Mouse (Mus musculus): ENCODE data around the gene Eln.

The Eln gene

GRCm38 (mm10) chr5:134743991-134744390 is 3.1 kb downstream of the Eln start:
- DNase-seq = peak; percentile 39

DNA sequence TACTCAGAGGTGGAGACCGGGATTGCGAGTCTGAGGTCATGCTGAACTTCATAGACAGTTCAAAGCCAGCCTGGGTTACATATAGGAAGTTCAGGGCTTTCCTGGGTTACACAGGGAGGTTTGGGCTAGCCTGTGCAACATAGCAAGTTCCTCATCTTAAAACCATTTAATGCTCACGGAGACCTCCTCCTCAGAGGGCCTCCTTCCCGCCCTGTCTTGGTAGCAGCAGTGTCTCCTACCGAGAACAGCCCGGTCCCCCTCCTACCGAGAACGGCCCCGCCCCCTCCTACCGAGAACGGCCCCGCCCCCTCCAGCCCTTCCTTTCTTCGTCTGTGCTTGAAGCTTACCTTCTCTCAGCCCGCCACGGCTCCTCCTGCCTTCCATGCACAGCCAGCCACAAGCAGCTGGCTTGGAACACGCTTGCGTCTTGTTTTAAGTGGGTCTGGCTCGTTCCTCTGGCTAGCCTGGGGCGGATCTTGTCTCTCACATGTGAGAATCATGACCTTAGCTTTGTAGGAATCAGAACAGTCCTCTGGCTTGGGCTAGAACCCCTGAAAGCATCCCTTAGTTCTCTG is 4.8 kb downstream of the Eln start:
- peak; percentile 54 for DNase-seq

GRCm38 (mm10) chr5:134740501-134741341 is 6.4 kb downstream of the Eln start:
- no peak for DNase-seq

GRCm38 (mm10) chr5:134739951-134740350 is 7.2 kb downstream of the Eln start:
- no peak for DNase-seq

DNA sequence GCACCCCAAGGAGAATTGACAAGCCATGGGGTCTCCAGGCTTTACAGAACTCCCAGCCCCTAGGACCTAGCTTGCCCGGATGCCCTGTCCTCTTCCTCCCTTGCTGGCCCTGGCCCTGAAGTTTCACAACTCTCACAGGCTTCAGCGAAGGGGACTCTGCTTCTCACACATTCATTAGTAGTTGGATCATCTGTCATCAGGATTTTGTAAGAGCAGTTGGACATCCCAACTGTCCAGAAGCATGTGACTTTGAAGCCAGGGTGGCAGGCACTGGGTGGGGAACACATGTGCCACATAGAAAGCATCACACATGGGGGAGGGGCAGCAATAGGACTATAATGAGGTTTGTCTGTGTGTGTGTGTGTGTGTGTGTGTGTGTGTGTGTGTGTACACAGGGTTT is 12.2 kb downstream of the Eln start:
- no peak for DNase-seq

- no peak for DNase-seq
Observed at GRCm38 (mm10) chr5:134734072-134734471, 13.1 kb downstream of the Eln start.

- DNase-seq = no peak
Observed at GRCm38 (mm10) chr5:134733241-134733640, 13.9 kb downstream of the Eln start.

DNA sequence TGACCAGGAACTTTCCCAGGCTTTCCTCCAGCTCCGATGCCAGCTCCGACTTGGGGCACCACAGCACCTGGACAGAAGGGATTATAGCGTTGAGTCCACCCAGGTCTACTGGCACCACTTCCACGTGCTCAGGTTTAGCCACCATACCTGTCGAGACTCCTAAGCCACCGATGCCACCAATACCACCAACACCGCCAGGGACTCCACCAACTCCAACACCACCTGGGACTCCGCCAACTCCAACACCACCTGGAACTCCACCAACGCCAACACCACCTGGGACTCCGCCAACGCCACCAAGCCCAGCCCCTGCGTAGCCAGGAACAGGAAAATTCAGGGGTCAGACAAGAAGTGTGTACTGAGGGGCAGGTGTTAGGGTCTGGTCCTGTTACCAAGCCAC is 18.0 kb downstream of the Eln start:
- DNase-seq = no peak

GRCm38 (mm10) chr5:134728535-134728934 is 18.6 kb downstream of the Eln start:
- DNase-seq = no peak

DNA sequence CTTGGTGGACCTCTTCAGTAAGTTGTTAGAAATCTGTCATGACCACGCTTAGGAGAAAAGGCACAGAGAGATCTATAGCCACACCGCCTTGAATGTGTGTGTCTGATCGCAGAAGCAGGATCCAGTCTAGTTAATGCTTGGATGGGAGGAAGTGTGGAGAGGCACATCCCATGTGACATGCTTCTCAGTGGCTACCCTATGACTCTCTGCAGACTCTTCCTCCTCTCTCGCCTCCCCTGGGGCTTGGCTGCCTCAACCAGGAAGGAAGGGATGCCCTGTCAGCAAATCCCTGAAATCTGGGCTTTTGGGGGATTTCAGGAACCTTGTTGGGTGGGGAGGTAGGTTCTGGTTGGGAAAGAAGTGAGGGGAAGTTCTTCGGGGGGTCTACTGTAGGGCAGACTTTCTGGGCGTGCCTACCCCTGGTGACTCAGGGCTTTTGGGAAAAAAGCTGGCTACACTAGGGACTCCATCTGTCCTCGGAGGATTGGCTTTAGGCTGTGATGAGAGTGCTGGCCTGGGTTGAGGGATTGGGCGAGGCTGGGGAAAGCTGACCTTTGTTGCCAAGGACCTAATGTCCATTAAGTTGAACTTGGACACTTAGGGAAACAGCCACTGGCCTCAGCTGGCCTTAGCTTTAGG is 20.0 kb downstream of the Eln start:
- no peak for DNase-seq

- no peak for DNase-seq
Observed at GRCm38 (mm10) chr5:134725299-134725698, 21.8 kb downstream of the Eln start.

DNA sequence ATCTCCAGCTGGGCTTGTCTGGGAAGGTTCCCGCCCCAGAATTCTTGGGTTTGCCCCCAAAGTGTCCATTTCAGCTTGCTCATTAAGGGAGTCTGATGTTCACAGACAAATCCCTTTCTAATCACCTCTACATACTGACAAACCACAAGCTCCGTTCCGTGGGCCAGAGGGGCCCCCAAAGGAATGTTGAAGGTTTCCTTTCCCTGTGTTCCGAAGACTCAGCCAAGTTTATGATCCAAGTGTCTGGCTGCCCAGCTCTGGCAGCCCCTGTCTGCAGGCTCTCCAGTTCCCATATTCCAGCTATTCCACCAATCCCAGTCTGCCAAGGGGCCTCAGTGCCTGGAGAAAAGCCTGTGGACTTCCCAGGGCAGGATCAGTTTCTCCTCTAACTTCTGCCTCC is 27.1 kb downstream of the Eln start:
- no peak for DNase-seq

DNA sequence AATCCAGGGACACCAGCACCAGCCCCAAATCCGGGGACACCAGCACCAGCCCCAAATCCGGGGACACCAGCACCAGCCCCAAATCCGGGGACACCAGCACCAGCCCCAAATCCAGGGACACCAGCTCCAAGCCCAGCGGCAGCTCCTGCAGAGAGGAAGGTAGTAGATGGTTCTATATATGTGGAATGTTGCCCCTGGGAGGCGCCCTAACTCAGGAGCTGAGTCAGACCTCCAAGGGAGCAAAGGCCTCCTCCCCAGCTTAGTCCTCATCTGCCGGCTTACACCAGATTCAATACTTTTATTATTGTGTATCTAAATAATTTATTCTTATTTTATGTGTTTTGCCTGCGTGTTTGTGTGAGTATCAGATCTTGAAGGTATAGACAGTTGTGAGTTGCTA is 36.0 kb downstream of the Eln start:
- no peak for DNase-seq

DNA sequence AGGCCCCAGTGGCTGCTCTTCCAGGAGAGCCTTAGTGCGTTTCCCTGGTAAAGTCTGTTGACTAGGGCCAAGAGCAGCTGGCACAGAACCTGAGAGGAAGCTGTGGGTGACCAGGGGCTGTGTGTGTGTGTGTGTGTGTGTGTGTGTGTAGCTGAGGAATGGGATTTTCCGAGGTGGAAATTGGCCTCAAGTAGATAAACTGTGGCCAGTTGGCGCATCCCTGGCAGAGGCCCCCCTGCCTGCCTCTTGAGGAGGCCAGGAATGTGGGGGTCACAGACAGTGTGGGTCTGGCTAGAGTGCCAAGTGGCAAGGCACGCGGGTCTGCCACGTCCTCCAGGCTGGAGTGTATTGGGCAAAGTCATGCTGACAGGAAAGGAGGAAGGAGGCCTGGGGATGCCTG is 37.8 kb downstream of the Eln start:
- no peak for DNase-seq

GRCm38 (mm10) chr5:134704157-134704556 is 43.0 kb downstream of the Eln start:
- DNase-seq = peak; percentile 73

GRCm38 (mm10) chr5:134695539-134695938 is 51.6 kb downstream of the Eln start:
- no peak for DNase-seq

- DNase-seq = no peak
Observed at GRCm38 (mm10) chr5:134695082-134695481, 52.0 kb downstream of the Eln start.

DNA sequence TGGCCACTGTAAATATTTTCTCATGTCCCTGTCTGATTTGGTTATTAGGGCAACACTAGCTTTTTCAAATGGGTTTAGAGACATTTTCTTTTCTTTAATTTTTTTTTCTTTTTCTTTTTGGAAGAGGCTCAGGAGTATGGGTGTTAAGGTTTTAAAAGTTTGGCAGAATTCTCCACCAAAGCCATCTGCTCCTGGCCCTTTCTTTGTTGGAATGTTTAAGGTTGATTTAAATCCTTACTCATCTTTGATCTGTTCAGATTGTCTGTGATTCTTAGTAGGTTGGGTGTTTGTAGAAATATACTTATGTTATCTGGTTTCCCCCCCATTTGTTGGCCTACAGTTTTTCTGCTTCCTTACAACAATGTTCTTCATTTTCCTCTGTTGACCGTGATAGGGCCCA is 54.4 kb downstream of the Eln start:
- no peak for DNase-seq

GRCm38 (mm10) chr5:134688718-134689284 is 58.3 kb downstream of the Eln start:
- DNase-seq = peak; percentile 100

- DNase-seq = no peak
Observed at GRCm38 (mm10) chr5:134688086-134688717, 58.9 kb downstream of the Eln start, which contains the start of gene Limk1. Gene Limk1 (minus strand): TSS chr5:134688598.

GRCm38 (mm10) chr5:134687187-134687586 is 59.9 kb downstream of the Eln start:
- DNase-seq = no peak

- no peak for DNase-seq
Observed at GRCm38 (mm10) chr5:134686541-134686940, 60.6 kb downstream of the Eln start.

DNA sequence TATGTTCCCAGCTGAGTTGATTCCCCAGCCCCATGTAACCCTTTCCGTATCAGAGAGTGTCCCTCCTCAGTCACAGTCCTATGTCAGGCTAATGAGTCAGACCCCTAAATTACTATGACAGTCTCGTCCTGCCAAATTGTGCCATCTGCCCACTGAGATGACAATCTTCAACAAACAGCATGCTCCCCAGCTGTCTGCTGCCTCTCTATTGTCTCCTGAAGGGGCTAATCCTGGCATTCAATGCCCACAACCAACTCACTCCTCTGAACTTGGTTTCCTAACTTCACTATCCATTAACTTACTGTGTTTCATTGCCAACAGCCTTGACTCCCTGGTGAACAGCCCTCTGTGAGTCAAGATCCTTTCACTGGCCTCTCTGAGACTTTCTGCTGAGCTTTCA is 62.7 kb downstream of the Eln start:
- no peak for DNase-seq
